Mouse (Mus musculus): ENCODE measurements around the gene Ksr2. TPM values are rescaled to one million over a fixed set of nuclear protein-coding genes. Genes with fewer than 3 reads are reported as not detected.

The Ksr2 gene
- polyA plus RNA-seq, 1 experiment from 2014 or later = 0.17 TPM

DNA sequence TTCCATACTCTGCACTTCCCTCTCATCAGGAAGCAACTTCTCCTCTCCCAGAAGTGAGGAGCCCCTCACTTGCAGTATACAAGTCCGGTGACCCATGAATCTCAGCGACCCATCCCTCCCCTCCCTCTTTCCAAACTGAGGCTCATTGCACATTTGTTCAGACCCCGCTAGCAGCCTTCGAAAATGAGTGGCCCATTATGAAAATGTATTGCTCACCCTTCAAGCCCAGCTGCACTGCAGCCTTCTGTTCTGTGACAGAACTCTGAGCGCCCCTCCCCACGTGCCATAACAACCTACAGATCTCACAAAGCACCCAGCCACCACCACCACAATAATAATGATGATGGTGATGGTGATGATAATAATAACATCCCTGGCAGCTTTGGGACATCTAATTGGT is 295.5 kb downstream of the Ksr2 start:
- no peaks in the 10 kb centered on the region for H3K4me1 ChIP-seq
- WGBS = 85% methylated on average over 6 of the region's 6 CpGs
- no peak overlapping the region for H3K4me2 ChIP-seq
- H3K27ac ChIP-seq = no peak overlapping the region
- no peaks in the 10 kb centered on the region for H3K27me3 ChIP-seq
- H3K9ac ChIP-seq = no peak overlapping the region
- H3K4me3 ChIP-seq = no peak overlapping the region
- H3K9me3 ChIP-seq = peaks cover 9% of the 10 kb centered on the region; the same call in 1 of the 2 replicates
- H3K36me3 ChIP-seq = no peaks in the 10 kb centered on the region
- ATAC-seq (ENCODE audit: insufficient number of reproducible peaks, low FRiP score, low TSS enrichment, low read depth) = no peak

DNA sequence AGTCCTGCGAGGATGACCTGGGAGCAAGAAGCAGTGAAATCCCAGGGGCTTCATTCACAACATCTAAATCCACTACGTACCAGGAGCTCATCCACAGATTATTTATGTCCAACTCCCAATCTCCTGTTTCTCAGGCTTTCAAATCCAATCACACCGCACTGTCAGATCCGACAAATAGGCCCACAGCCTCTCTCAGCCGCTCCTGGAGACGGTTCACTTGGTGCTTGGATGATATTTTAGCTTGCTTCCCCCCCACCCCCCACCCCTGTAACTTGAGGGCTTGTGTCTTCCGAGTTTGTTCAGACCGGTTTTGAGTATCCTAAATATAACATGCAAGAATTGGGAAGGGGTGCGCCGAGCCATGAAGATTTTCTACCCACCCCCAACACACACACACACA is 297.8 kb downstream of the Ksr2 start:
- Histone ChIP-seq H3K27me3 (no peaks in the 10 kb centered on the region), H3K9ac (no peak overlapping the region), H3K4me3 (no peak overlapping the region), H3K9me3 (peaks cover 9% of the 10 kb centered on the region; the same call in 1 of the 2 replicates), H3K27ac (no peak overlapping the region), H3K4me2 (no peak overlapping the region), H3K36me3 (no peaks in the 10 kb centered on the region), H3K4me1 (no peaks in the 10 kb centered on the region)
- no peak for ATAC-seq (ENCODE audit: insufficient number of reproducible peaks, low FRiP score, low TSS enrichment, low read depth)
- WGBS = 87% methylated on average over 10 of the region's 10 CpGs

DNA sequence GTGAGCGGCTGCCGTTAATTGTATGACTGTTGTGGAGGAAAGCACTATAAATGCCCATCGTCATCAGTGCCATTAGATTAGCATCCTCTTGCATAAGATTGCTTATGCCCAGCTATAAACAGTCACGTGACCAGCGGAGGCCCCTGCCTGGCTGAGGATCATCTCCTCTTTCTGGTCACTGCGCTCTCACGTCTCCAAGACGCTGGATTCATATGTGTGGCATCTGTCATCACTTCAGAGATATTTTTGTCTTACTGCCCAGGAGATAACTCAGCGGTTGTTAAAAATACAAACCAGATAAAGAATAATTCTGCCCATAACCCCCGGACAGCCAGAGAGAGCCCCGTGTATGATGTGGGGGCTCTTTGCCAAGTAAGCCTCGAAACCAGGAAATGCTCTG is 298.4 kb downstream of the Ksr2 start:
- H3K4me2 ChIP-seq = no peak overlapping the region
- no peaks in the 10 kb centered on the region for H3K36me3 ChIP-seq
- peaks cover 9% of the 10 kb centered on the region; the same call in 1 of the 2 replicates for H3K9me3 ChIP-seq
- H3K4me1 ChIP-seq = no peaks in the 10 kb centered on the region
- WGBS = 60% methylated on average over 12 of the region's 12 CpGs
- H3K9ac ChIP-seq = no peak overlapping the region
- H3K4me3 ChIP-seq = no peak overlapping the region
- ATAC-seq (ENCODE audit: insufficient number of reproducible peaks, low FRiP score, low TSS enrichment, low read depth) = no peak
- no peaks in the 10 kb centered on the region for H3K27me3 ChIP-seq
- no peak overlapping the region for H3K27ac ChIP-seq

DNA sequence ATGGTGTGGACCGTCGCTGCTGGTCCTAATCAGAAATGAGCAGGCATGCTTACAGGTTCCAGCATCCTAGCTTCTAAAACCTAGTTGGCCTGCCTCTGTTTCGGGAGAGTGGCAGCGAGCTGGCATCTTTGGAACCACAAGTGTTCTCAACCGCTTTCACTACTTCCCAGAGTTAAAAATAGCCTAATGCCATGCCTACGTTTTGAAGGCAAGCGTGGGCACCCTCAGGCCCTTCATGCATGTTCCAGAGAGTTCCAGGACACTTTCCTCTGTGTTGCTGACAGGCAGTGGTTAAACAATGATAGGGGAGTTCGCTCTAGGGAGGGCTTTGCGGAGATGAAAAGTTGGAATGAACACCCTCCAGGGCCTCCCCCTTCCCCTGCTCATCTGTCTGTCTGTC is 303.3 kb downstream of the Ksr2 start:
- no peak overlapping the region for H3K27ac ChIP-seq
- no peak overlapping the region for H3K4me2 ChIP-seq
- no peaks in the 10 kb centered on the region for H3K36me3 ChIP-seq
- no peak overlapping the region for H3K4me3 ChIP-seq
- 78% methylated on average over 9 of the region's 9 CpGs for WGBS
- no peaks in the 10 kb centered on the region for H3K9me3 ChIP-seq
- 0 out of 2 replicates have a peak, but pooled peaks cover 4% of the 10 kb centered on the region for H3K27me3 ChIP-seq
- no peak for ATAC-seq (ENCODE audit: insufficient number of reproducible peaks, low FRiP score, low TSS enrichment, low read depth)
- H3K9ac ChIP-seq = no peak overlapping the region
- H3K4me1 ChIP-seq = no peaks in the 10 kb centered on the region

DNA sequence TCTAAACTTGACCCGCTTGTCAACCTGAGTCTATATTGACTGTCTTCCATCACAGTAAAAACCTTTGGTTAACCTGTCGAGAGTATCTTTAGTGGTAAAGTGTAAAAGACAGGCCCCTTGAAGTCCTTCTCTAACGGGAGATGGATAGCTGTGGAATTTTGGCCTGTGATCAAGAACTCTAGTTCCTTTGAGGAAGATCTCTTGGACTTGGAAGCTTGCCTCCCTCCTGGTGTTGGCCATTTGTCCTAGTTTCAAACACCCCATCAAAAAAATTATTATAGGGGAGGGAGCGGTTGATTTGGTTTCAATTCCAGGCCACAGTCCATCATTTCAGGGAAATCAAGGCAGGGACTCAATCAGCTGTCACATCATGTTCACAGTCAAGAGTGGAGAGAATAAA is 309.5 kb downstream of the Ksr2 start:
- H3K27me3 ChIP-seq = 0 out of 2 replicates have a peak, but pooled peaks cover 4% of the 10 kb centered on the region
- ATAC-seq (ENCODE audit: insufficient number of reproducible peaks, low FRiP score, low TSS enrichment, low read depth) = no peak
- no peak overlapping the region for H3K4me3 ChIP-seq
- no peaks in the 10 kb centered on the region for H3K9me3 ChIP-seq
- WGBS = 75% methylated on average over 4 of the region's 4 CpGs
- no peaks in the 10 kb centered on the region for H3K36me3 ChIP-seq
- no peak overlapping the region for H3K27ac ChIP-seq
- H3K4me1 ChIP-seq = no peaks in the 10 kb centered on the region
- no peak overlapping the region for H3K9ac ChIP-seq
- no peak overlapping the region for H3K4me2 ChIP-seq

DNA sequence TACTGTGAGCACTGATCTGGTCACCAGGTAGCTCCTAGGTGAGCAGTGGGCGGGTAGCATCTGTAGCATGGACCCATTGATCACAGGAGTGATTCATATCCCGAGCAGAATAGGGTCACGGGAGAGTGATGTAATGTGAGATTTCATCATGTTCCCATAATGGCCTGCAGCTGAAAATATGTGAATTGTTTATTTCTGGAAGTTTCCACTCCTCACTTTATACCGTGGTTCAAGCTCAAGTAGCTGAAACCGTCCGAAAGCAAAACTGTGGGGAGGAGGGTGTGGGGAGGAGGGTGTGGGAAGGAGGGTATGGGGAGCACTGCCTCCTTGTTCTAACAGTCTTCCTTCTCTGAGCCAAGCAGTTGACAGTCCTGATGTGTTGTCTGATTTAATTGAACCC is 312.7 kb downstream of the Ksr2 start:
- no peaks in the 10 kb centered on the region for H3K36me3 ChIP-seq
- no peaks in the 10 kb centered on the region for H3K4me1 ChIP-seq
- H3K9ac ChIP-seq = no peak overlapping the region
- no peaks in the 10 kb centered on the region for H3K27me3 ChIP-seq
- H3K4me2 ChIP-seq = no peak overlapping the region
- no peak overlapping the region for H3K27ac ChIP-seq
- 53% methylated on average over 6 of the region's 6 CpGs for WGBS
- no peak overlapping the region for H3K4me3 ChIP-seq
- no peak for ATAC-seq (ENCODE audit: insufficient number of reproducible peaks, low FRiP score, low TSS enrichment, low read depth)
- H3K9me3 ChIP-seq = no peaks in the 10 kb centered on the region

DNA sequence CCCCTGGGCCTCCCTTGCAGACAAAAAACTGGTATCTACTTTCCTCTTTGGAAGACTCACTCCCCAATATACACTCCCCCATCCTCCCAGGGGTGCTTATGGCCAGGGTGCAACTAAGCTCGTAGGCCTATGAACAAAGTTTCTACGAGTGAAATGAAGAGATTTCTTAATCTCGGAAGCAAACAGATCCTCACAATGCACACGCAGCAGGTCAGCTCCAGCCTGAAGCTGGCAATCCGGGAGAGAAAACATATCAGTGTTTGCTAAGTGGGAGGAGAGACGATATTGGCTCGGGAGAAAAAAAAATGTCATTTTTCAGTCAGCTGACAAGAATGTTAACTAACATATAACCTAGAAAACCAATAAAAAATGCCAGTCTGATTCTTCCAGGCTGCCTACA is 313.3 kb downstream of the Ksr2 start:
- H3K4me2 ChIP-seq = no peak overlapping the region
- H3K27me3 ChIP-seq = no peaks in the 10 kb centered on the region
- H3K9ac ChIP-seq = no peak overlapping the region
- 79% methylated on average over 7 of the region's 7 CpGs for WGBS
- no peak overlapping the region for H3K4me3 ChIP-seq
- no peaks in the 10 kb centered on the region for H3K36me3 ChIP-seq
- H3K4me1 ChIP-seq = no peaks in the 10 kb centered on the region
- H3K27ac ChIP-seq = no peak overlapping the region
- no peak for ATAC-seq (ENCODE audit: insufficient number of reproducible peaks, low FRiP score, low TSS enrichment, low read depth)
- H3K9me3 ChIP-seq = no peaks in the 10 kb centered on the region

DNA sequence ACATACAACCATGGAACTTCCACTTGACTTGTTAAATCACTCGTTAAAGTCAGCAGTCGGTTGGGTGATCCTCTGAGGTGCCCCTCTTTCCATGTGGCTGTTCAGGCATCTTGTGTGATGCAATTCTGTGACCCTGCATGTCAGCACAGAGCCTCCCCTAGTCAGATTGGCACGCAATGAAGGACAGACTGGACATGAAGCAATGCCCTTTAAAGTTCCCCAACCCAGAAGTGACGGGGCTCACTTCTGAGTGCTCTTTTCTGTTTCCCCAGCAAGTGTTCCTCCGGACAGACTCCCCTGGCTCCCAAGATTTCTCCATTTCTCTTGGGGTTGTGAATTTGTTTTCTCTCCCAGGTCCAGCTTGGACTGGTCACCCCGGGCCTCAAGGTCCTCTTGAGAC is 317.5 kb downstream of the Ksr2 start:
- no peaks in the 10 kb centered on the region for H3K4me1 ChIP-seq
- 67% methylated on average over 6 of the region's 6 CpGs for WGBS
- no peaks in the 10 kb centered on the region for H3K9me3 ChIP-seq
- ATAC-seq (ENCODE audit: insufficient number of reproducible peaks, low FRiP score, low TSS enrichment, low read depth) = no peak
- H3K27me3 ChIP-seq = no peaks in the 10 kb centered on the region
- H3K27ac ChIP-seq = no peak overlapping the region
- H3K4me2 ChIP-seq = no peak overlapping the region
- no peak overlapping the region for H3K9ac ChIP-seq
- H3K36me3 ChIP-seq = no peaks in the 10 kb centered on the region
- H3K4me3 ChIP-seq = no peak overlapping the region

DNA sequence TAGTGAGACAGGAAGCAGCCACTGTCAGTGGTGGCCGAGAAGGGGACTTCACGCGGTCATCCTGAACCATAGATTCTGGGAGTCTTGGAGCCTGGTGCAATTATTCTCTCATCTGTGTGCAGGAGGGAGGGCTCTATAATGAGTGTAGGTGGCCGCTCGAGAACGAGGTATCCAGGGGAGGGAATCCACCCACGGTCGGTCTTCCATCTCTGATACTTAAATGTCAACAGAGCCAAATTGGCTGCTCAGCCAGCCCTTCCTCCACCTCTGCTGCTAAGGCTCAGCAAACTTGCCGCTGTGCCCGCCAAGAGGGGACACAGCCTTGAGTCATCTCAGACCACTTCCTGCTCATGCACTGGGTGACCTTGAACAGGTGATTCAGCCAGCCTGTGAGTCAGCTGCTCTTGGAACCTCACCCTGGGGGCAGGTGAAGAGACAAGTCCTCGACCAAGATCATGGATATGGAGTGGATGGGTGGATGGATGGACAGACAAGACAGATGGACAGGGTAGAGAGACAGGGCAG is 330.9 kb downstream of the Ksr2 start:
- H3K4me2 ChIP-seq = no peak overlapping the region
- H3K9me3 ChIP-seq = no peaks in the 10 kb centered on the region
- H3K4me3 ChIP-seq = no peak overlapping the region
- no peaks in the 10 kb centered on the region for H3K27me3 ChIP-seq
- WGBS = 69% methylated on average over 11 of the region's 11 CpGs
- ATAC-seq (ENCODE audit: insufficient number of reproducible peaks, low FRiP score, low TSS enrichment, low read depth) = no peak
- H3K27ac ChIP-seq = no peak overlapping the region
- H3K36me3 ChIP-seq = no peaks in the 10 kb centered on the region
- no peak overlapping the region for H3K9ac ChIP-seq
- no peaks in the 10 kb centered on the region for H3K4me1 ChIP-seq

DNA sequence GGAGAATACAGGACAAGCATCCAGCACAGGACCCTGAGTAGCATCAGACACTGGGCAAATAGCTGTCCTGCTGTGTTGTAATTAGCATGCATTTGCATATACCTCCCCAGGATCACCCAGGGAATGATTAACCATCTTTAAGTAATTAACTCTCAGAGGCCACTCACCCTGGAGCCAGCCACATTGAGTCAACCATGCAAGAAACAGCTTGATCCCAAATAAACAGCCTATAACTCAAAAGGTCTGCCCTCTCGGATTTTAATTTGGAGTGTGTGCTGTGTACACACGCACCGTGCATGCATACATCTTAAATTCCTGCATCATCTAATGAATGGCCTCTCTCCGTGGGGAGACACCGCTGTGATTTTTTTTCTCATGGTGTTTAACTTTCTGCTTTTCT is 335.6 kb downstream of the Ksr2 start:
- Histone ChIP-seq H3K27me3 (no peaks in the 10 kb centered on the region), H3K4me3 (no peak overlapping the region)
- WGBS = 17% methylated on average over 5 of the region's 5 CpGs

DNA sequence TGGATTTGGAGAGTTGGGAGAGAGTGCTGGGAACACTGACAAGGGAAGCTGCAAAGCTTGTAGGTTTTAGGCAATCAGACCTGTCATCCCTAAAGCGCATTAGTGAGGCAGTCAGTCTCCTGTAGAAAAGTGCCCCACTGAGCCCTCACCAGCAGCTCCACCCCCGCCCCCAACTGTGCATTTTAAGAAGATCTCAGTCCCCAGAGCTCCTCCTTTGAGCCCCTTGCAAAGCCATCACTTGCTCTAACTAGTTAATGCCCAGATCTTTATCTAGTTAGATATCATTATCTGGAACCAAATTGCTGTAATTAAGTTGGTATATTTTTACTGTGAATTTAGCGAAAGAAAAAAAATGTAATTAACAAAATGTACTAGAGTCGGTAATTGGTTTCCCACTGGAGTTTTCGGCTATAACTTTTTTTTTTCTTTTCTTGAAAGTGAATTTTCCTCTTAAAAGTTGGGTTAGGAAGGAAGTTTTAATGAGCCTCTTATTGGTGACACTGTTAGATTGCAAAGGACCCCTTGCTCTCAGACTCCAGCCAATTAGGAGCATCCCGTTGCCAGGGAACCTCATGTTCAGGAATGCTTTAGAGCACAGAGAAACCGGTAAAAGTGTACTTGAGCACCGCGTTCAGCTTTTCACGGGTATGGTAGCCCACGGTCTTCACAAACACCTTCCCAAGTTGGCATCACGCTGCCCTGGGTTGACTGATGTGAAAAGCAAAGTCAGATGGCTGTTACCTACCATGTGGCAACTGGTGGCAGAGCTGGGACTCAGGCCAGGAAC is 344.1 kb downstream of the Ksr2 start:
- no peak overlapping the region for H3K9ac ChIP-seq
- H3K27ac ChIP-seq = no peak overlapping the region
- no peaks in the 10 kb centered on the region for H3K36me3 ChIP-seq
- no peaks in the 10 kb centered on the region for H3K4me1 ChIP-seq
- no peak overlapping the region for H3K4me3 ChIP-seq
- H3K9me3 ChIP-seq = no peaks in the 10 kb centered on the region
- no peak for ATAC-seq (ENCODE audit: insufficient number of reproducible peaks, low FRiP score, low TSS enrichment, low read depth)
- H3K4me2 ChIP-seq = no peak overlapping the region
- H3K27me3 ChIP-seq = no peaks in the 10 kb centered on the region
- 31% methylated on average over 12 of the region's 12 CpGs for WGBS

More for the DNA sequence above, 335.6 kb downstream of the Ksr2 start:
- ATAC-seq (ENCODE audit: insufficient number of reproducible peaks, low FRiP score, low TSS enrichment, low read depth) = no peak
- no peak overlapping the region for H3K4me2 ChIP-seq
- no peak overlapping the region for H3K27ac ChIP-seq
- H3K4me1 ChIP-seq = no peaks in the 10 kb centered on the region
- no peaks in the 10 kb centered on the region for H3K9me3 ChIP-seq
- H3K36me3 ChIP-seq = no peaks in the 10 kb centered on the region
- H3K9ac ChIP-seq = no peak overlapping the region

DNA sequence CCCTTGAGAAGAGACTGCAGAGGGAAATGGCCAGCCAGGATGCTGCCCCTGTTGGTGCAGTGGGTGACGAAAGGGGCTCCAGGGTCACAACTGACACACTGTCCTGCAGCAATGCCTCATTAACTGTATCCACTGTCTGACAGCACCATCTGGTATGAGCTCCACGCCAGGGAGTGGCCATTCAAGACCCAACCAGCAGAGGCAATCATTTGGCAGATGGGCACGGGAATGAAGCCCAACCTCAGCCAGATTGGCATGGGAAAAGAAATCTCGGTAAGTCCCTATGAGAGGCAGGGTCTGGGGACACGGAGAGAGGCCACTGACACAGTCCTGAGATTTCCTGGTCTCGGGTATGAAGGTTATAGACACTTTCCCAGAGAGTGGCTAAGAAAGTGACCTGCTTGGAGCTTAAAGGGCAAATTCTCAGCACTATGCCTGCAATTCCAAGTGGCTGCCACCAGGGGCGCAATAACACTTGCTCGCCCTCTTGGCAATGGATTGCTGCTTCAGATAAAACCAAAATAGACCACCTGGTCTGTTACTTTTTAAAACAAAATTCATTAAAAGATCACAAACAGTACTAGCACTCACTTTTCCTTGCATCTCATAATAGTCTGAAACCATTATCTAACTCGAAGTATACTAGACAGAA is 347.5 kb downstream of the Ksr2 start:
- H3K9me3 ChIP-seq = no peaks in the 10 kb centered on the region
- ATAC-seq (ENCODE audit: insufficient number of reproducible peaks, low FRiP score, low TSS enrichment, low read depth) = no peak
- H3K9ac ChIP-seq = no peak overlapping the region
- H3K4me2 ChIP-seq = no peak overlapping the region
- H3K4me1 ChIP-seq = no peaks in the 10 kb centered on the region
- H3K27me3 ChIP-seq = no peaks in the 10 kb centered on the region
- WGBS = 72% methylated on average over 9 of the region's 9 CpGs
- no peak overlapping the region for H3K27ac ChIP-seq
- H3K36me3 ChIP-seq = no peaks in the 10 kb centered on the region
- H3K4me3 ChIP-seq = no peak overlapping the region
